Mouse (Mus musculus): ENCODE measurements at regions not wholly inside any gene's neighbourhood (a gene's known extent, or its start where the extent isn't known, plus 50 kb on each side); places are given as distances from the start of the nearest gene placed in this dataset.

GRCm38 (mm10) chr2:138183722-138184121 is 72.6 kb upstream of the Btbd3 start:
- no peak for DNase-seq (ENCODE audit: low read depth, low spot score)

GRCm38 (mm10) chr2:138184866-138185265 is 71.5 kb upstream of the Btbd3 start:
- no peak for DNase-seq (ENCODE audit: low read depth, low spot score)

- DNase-seq (ENCODE audit: low read depth, low spot score) = no peak
Observed at GRCm38 (mm10) chr2:138186700-138187099, 69.7 kb upstream of the Btbd3 start.

- DNase-seq (ENCODE audit: low read depth, low spot score) = peak; percentile 4
Observed at GRCm38 (mm10) chr2:138193529-138193928, 62.8 kb upstream of the Btbd3 start.

- DNase-seq (ENCODE audit: low read depth, low spot score) = no peak
Observed at GRCm38 (mm10) chr2:138199016-138199415, 57.3 kb upstream of the Btbd3 start.

All from 3T3-L1 (cell line).